9 mouse cellular contexts compared by ENCODE assay signal in genomic region chr14:34570294-34570693, GRCm38 (mm10). TPM values are rescaled to one million over a fixed set of nuclear protein-coding genes. Genes with fewer than 3 reads are reported as not detected.
DNase-seq lines count a peak whose midpoint lies in the region; ATAC-seq and TF ChIP-seq lines count a peak whose summit lies in the region.
"Had no signal": no experiment of that assay in that cellular context is flagged by ENCODE, and none has a peak within 500 bp of the region (broad histone marks: within the 10 kb centered on the region; RNA-seq: fewer than 3 reads in every experiment).

No protein-coding gene starts in this region.

- H3K4me3 ChIP-seq in E14TG2a.4 (replicated peaks; ENCODE audit: low read length), result no peak overlapping the region
- peak overlapping the region; percentile 32 for H3K4me3 ChIP-seq in embryonic facial prominence, embryonic 15.5 days (replicated peaks)
- H3K4me3 ChIP-seq in heart, embryonic 16.5 days (ENCODE audit: low read length), result no peak overlapping the region; the same call in 1 of the 2 replicates
- no peak overlapping the region for H3K4me3 ChIP-seq in liver, embryonic 16.5 days (ENCODE audit: low read depth, low read length)
- H3K4me3 ChIP-seq in neural tube, embryonic 15.5 days (replicated peaks), result peak overlapping the region; percentile 40

- no peaks in the 10 kb centered on the region for H3K9me3 ChIP-seq in E14TG2a.4 (ENCODE audit: low read length)
- H3K9me3 ChIP-seq in embryonic facial prominence, embryonic 15.5 days (replicated peaks), result no peaks in the 10 kb centered on the region
- no peaks in the 10 kb centered on the region for H3K9me3 ChIP-seq in heart, embryonic 16.5 days (replicated peaks; ENCODE audit: control insufficient read depth, low read length)
- H3K9me3 ChIP-seq in liver, embryonic 16.5 days (replicated peaks; ENCODE audit: control insufficient read depth, low read length), result no peaks in the 10 kb centered on the region
- H3K9me3 ChIP-seq in neural tube, embryonic 15.5 days (replicated peaks), result no peaks in the 10 kb centered on the region

- WGBS in embryonic facial prominence, embryonic 15.5 days, result under 1% methylated on average over 6 of the region's 6 CpGs
- WGBS in heart, embryonic 16.5 days, result 2% methylated on average over 6 of the region's 6 CpGs
- WGBS in liver, embryonic 16.5 days (ENCODE audit: insufficient replicate concordance), result 2% methylated on average over 6 of the region's 6 CpGs
- 2% methylated on average over 6 of the region's 6 CpGs for WGBS in neural tube, embryonic 15.5 days

- DNase-seq in brain, adult 2 months (ENCODE audit: low read depth, low spot score), result peak; percentile 91
- DNase-seq in kidney, postnatal 14 days, result peak; percentile 82
- DNase-seq in testis, postnatal 14 days (ENCODE audit: low spot score), result peak; percentile 76

- H3K4me2 ChIP-seq in embryonic facial prominence, embryonic 15.5 days (replicated peaks), result peak overlapping the region; percentile 59
- peak overlapping the region; percentile 62 for H3K4me2 ChIP-seq in heart, embryonic 16.5 days (ENCODE audit: low read depth, low read length)
- H3K4me2 ChIP-seq in liver, embryonic 16.5 days (ENCODE audit: low read depth, low read length), result no peak overlapping the region
- peak overlapping the region; percentile 65 for H3K4me2 ChIP-seq in neural tube, embryonic 15.5 days

- peak; percentile 53 for TF ChIP-seq CTCF in E14TG2a.4 (conservative IDR thresholded peaks at IDR 0.05; ENCODE audit: low read length)

- H3K27me3 ChIP-seq in E14TG2a.4 (ENCODE audit: insufficient read depth, low read length), result peaks cover 18% of the 10 kb centered on the region
- H3K27me3 ChIP-seq in embryonic facial prominence, embryonic 15.5 days, result peaks cover 2% of the 10 kb centered on the region; the same call in 1 of the 2 replicates
- H3K27me3 ChIP-seq in heart, embryonic 16.5 days (ENCODE audit: control insufficient read depth, insufficient read depth, low read length), result no peaks in the 10 kb centered on the region
- H3K27me3 ChIP-seq in liver, embryonic 16.5 days (ENCODE audit: control insufficient read depth, insufficient read depth, low read depth, low read length), result no peaks in the 10 kb centered on the region; the same call in 1 of the 2 replicates
- no peaks in the 10 kb centered on the region for H3K27me3 ChIP-seq in neural tube, embryonic 15.5 days (replicated peaks)

- H3K27ac ChIP-seq in embryonic facial prominence, embryonic 15.5 days (replicated peaks), result no peak overlapping the region
- H3K27ac ChIP-seq in heart, embryonic 16.5 days (ENCODE audit: low read length), result peak overlapping the region; percentile 81
- no peak overlapping the region for H3K27ac ChIP-seq in liver, embryonic 16.5 days (ENCODE audit: low read length)
- H3K27ac ChIP-seq in neural tube, embryonic 15.5 days (replicated peaks), result no peak overlapping the region

- no peak overlapping the region for H3K9ac ChIP-seq in embryonic facial prominence, embryonic 15.5 days
- H3K9ac ChIP-seq in heart, embryonic 16.5 days (ENCODE audit: low read length), result peak overlapping the region; percentile 63; the same call in 1 of the 2 replicates
- no peak overlapping the region for H3K9ac ChIP-seq in liver, embryonic 16.5 days (ENCODE audit: low read depth, low read length)
- no peak overlapping the region for H3K9ac ChIP-seq in neural tube, embryonic 15.5 days (replicated peaks)

- ATAC-seq in embryonic facial prominence, embryonic 15.5 days (ENCODE audit: insufficient number of reproducible peaks, low FRiP score, low TSS enrichment, low read depth), result no peak
- ATAC-seq in heart, embryonic 16.5 days (replicated peaks; ENCODE audit: extremely low read depth, insufficient read depth, low FRiP score), result no peak
- ATAC-seq in liver, embryonic 16.5 days (ENCODE audit: low read depth), result peak; percentile 41; the same call in 1 of the 2 replicates
- peak; percentile 87 for ATAC-seq in neural tube, embryonic 15.5 days (ENCODE audit: low FRiP score)

- no peaks in the 10 kb centered on the region for H3K36me3 ChIP-seq in E14TG2a.4 (ENCODE audit: insufficient read depth, low read length)
- H3K36me3 ChIP-seq in embryonic facial prominence, embryonic 15.5 days, result no peaks in the 10 kb centered on the region
- peaks cover 8% of the 10 kb centered on the region for H3K36me3 ChIP-seq in heart, embryonic 16.5 days (ENCODE audit: control insufficient read depth, insufficient read depth)
- H3K36me3 ChIP-seq in liver, embryonic 16.5 days (ENCODE audit: control insufficient read depth, insufficient read depth), result no peaks in the 10 kb centered on the region
- H3K36me3 ChIP-seq in neural tube, embryonic 15.5 days, result no peaks in the 10 kb centered on the region

- peaks cover 38% of the 10 kb centered on the region for H3K4me1 ChIP-seq in E14TG2a.4 (replicated peaks; ENCODE audit: low read depth, low read length)
- peaks cover 43% of the 10 kb centered on the region for H3K4me1 ChIP-seq in embryonic facial prominence, embryonic 15.5 days
- H3K4me1 ChIP-seq in heart, embryonic 16.5 days (ENCODE audit: control insufficient read depth, insufficient read depth, low read length), result peaks cover 84% of the 10 kb centered on the region
- no peaks in the 10 kb centered on the region for H3K4me1 ChIP-seq in liver, embryonic 16.5 days (ENCODE audit: control insufficient read depth, low read depth, low read length)
- H3K4me1 ChIP-seq in neural tube, embryonic 15.5 days, result peaks cover 10% of the 10 kb centered on the region

RNA-seq across cellular contexts. Expression of gene Ldb3, which starts 18.2 kb away (rescaled TPM):
- polyA plus RNA-seq in embryonic facial prominence, embryonic 15.5 days (2015; fragmentation: Nextera tagmentation; extraction: Ambion mirVana), result 25.9 and 33.6 TPM in 2 replicates
- 356 and 369 TPM in 2 replicates for polyA plus RNA-seq in heart, embryonic 16.5 days (2015; fragmentation: Nextera tagmentation; extraction: Ambion mirVana)
- polyA plus RNA-seq in liver, embryonic 16.5 days (2015; fragmentation: Nextera tagmentation; extraction: Ambion mirVana), result 2.0 and 6.0 TPM in 2 replicates
- polyA plus RNA-seq in neural tube, embryonic 15.5 days (2015; fragmentation: Nextera tagmentation; extraction: Ambion mirVana), result 3.5 and 4.9 TPM in 2 replicates

RNA-seq across cellular contexts. Expression of gene Opn4, which starts 29.6 kb away (rescaled TPM):
- 0.45 and 0.46 TPM in 2 replicates for polyA plus RNA-seq in embryonic facial prominence, embryonic 15.5 days (2015; fragmentation: Nextera tagmentation; extraction: Ambion mirVana)
- 6.8 and 8.5 TPM in 2 replicates for polyA plus RNA-seq in heart, embryonic 16.5 days (2015; fragmentation: Nextera tagmentation; extraction: Ambion mirVana)
- polyA plus RNA-seq in liver, embryonic 16.5 days (2015; fragmentation: Nextera tagmentation; extraction: Ambion mirVana), result 0.15 TPM in 1 of 2 replicates, not detected in the other
- 0.28 TPM in 1 of 2 replicates, not detected in the other for polyA plus RNA-seq in neural tube, embryonic 15.5 days (2015; fragmentation: Nextera tagmentation; extraction: Ambion mirVana)

RNA-seq across cellular contexts. Expression of gene 9230112D13Rik, which starts 47.7 kb away (rescaled TPM):
- not detected in 2 replicates for polyA plus RNA-seq in embryonic facial prominence, embryonic 15.5 days (2015; fragmentation: Nextera tagmentation; extraction: Ambion mirVana)
- not detected in 2 replicates for polyA plus RNA-seq in heart, embryonic 16.5 days (2015; fragmentation: Nextera tagmentation; extraction: Ambion mirVana)
- polyA plus RNA-seq in liver, embryonic 16.5 days (2015; fragmentation: Nextera tagmentation; extraction: Ambion mirVana), result not detected in 2 replicates
- not detected in 2 replicates for polyA plus RNA-seq in neural tube, embryonic 15.5 days (2015; fragmentation: Nextera tagmentation; extraction: Ambion mirVana)
- polyA plus RNA-seq: large intestine, adult 2 months had no signal

Comparison
In these comparisons a context has a peak if more than half of its experiments do, and no peak if none do; other contexts are left out.
1. H3K4me3 ChIP-seq: peak in embryonic facial prominence, embryonic 15.5 days (single experiment) and neural tube, embryonic 15.5 days (single experiment); none in E14TG2a.4 (single experiment), heart, embryonic 16.5 days (single experiment) and liver, embryonic 16.5 days (single experiment).
2. ATAC-seq: peak in liver, embryonic 16.5 days (single experiment) and neural tube, embryonic 15.5 days (single experiment); none in embryonic facial prominence, embryonic 15.5 days (single experiment) and heart, embryonic 16.5 days (single experiment).
3. RNA of gene Ldb3, which starts 18.2 kb away (polyA plus RNA-seq): 356 to 369 TPM in heart, embryonic 16.5 days; 25.9 to 33.6 TPM in embryonic facial prominence, embryonic 15.5 days, 2.0 to 6.0 TPM in liver, embryonic 16.5 days and 3.5 to 4.9 TPM in neural tube, embryonic 15.5 days; every median in the first group is over 10 times any median in the second.
4. Peak in every context shown above with its lines, with median percentiles within 50 percentile points of each other: DNase-seq.